Mouse (Mus musculus): ENCODE measurements around the gene Layn. TPM values are rescaled to one million over a fixed set of nuclear protein-coding genes. Genes with fewer than 3 reads are reported as not detected.
A peak's percentile ranks its signal among the peaks of the same experiment; 100 is the strongest.

Gene Layn
- total RNA-seq, 2 experiments from 2014 or later = 4.1 to 5.7 TPM

DNA sequence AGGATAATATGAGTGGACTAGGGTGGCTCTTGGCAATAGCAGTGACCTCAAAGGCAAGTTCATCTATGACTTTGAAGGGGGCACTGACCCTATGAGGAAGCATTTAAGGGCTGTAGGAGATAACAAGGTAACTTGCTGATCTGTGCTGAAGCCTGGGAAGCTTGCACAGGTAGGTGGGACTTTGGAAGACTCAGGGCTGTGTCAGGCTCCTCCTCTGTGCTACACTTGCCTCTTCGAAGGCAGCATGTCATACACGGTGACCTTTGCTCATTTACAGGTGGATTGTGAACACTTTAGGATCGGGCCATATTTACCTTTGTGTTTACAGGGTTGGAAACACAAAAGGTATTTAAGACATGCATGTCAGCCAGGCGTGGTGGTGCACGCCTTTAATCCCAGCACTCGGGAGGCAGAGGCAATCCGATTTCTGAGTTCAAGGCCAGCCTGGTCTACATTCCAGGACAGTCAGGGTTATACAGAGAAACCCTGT lies 35.4 kb downstream of the Layn start:
- no peak for DNase-seq (ENCODE audit: low spot score in 2 of 2)
- intact Hi-C loops (cut with DNase I) = no loop called here

GRCm38 (mm10) chr9:51032785-51033529 lies 43.9 kb downstream of the Layn start:
- no peak for DNase-seq (ENCODE audit: low spot score in 2 of 2)
- intact Hi-C loops (cut with DNase I) = no loop called here

GRCm38 (mm10) chr9:51032291-51032690 lies 44.6 kb downstream of the Layn start:
- intact Hi-C loops (cut with DNase I) = no loop called here

DNA sequence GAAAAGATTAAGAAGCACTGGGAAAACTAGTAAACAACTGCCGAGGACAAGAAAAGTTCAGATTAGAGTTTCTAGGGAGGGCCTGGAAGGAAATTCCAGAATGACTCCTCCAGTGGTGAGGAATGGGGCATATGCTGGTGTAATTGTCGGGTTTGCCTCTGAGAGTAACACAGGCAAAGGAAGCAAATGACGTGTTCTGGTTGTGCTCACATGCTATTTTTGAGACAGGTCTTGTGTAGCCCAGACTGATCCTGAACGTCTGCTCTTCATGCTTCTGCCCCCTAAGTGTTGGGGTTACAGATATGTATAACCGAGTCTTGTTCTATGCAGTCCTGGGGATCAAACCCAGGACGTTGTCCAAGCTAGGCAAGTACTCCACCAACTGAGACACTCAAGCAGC lies 45.3 kb downstream of the Layn start:
- DNase-seq (ENCODE audit: low spot score in 2 of 2) = no peak
- intact Hi-C loops (cut with DNase I) = no loop called here

More at GRCm38 (mm10) chr9:51032291-51032690, 44.6 kb downstream of the Layn start:
- DNase-seq (ENCODE audit: low spot score in 2 of 2) = no peak

GRCm38 (mm10) chr9:51030147-51030546 lies 46.7 kb downstream of the Layn start:
- DNase-seq (ENCODE audit: low spot score in 2 of 2) = no peak
- intact Hi-C loops (cut with DNase I) = no loop called here

GRCm38 (mm10) chr9:51026952-51027351 lies 49.9 kb downstream of the Layn start:
- intact Hi-C loops (cut with DNase I) = no loop called here
- no peak for DNase-seq (ENCODE audit: low spot score in 2 of 2)

DNA sequence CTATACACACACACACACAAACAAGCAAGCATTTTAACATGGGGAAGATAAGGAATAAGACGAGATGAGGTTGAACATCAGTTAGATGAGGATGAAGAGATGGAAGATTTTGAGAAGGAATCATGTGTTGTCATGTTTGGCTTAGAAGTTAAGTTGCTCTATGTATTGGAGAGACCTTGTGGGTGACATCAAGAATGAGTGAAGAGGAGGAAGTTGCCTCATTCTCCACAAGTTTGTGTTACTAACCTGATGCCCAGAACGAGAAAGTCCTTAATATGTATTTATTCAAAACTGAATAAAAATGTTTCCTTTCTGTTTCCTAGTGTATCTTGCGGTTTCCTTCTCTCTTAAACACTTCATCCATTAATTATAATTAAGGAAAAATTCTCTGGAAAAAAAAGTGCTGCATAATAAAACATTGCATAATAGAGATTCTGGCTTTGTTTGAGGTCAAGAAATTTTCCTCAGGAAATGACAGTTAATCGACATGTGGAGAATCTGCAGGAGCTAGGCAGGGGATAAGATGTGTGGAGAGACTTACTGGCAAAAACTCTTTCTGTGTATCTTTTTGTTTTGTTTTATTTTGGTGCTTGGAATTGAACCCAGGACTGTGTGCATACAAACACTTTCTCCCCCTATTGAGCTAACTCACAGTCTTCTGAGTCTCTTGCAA lies 55.6 kb downstream of the Layn start:
- no peak for DNase-seq (ENCODE audit: low spot score in 2 of 2)
- intact Hi-C loops (cut with DNase I) = no loop called here

DNA sequence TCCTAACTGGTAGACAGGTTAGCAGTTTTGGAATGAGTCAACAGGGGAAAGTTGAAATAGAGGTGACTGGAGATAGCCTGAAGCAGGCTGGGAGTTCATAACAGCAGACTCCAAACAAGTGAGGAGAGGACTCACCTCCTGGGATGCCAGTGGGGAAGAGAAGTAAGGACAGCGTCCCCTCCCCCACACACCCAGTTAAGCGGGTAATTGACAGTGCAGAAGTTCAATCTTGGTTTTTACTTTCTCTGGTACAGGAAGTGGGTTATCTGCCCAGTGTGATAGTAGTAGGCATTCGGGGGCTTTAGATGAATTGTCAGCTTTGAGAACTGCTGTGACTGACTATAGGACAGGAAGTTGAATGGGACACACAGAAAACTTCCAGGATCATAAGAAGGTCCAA lies 56.5 kb downstream of the Layn start:
- intact Hi-C loops (cut with DNase I) = no loop called here
- DNase-seq (ENCODE audit: low spot score in 2 of 2) = no peak

- intact Hi-C loops (cut with DNase I) = no loop called here
- no peak for DNase-seq (ENCODE audit: low spot score in 2 of 2)
These were observed 57.2 kb downstream of the Layn start for GRCm38 (mm10) chr9:51019670-51020069.

DNA sequence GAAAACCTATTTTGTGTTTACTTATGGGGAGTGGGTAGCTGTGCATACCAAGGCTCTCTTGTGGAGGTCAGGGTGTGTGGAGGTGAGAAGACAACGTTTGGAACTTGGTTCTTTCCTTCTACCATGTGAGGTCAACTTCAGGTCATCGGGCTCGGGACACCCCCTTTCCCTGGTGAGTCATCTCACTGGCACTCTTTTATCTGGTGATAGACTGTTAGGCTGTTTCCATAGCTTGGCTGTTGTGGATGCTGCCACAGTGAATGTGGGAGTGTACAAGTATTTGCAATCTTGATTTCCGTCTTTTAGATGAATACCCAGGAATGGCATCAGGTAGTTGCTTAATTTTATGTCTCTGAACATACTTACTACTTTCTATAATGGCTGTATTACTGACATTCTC lies 61.2 kb downstream of the Layn start:
- intact Hi-C loops (cut with DNase I) = no loop called here
- no peak for DNase-seq (ENCODE audit: low spot score in 2 of 2)

- intact Hi-C loops (cut with DNase I) = no loop called here
- DNase-seq (ENCODE audit: low spot score in 2 of 2) = no peak
These were observed 63.2 kb downstream of the Layn start for GRCm38 (mm10) chr9:51013644-51014043.

- DNase-seq (ENCODE audit: low spot score in 2 of 2) = peak in 1 of 2 experiments; percentile 12
- intact Hi-C loops (cut with DNase I) = loop anchor here (2.0 to 5.0 kb wide), 3 partner anchors 128 to 161 kb away; no protein-coding TSS in a partner anchor
These were observed 67.3 kb downstream of the Layn start for GRCm38 (mm10) chr9:51009656-51009950.

DNA sequence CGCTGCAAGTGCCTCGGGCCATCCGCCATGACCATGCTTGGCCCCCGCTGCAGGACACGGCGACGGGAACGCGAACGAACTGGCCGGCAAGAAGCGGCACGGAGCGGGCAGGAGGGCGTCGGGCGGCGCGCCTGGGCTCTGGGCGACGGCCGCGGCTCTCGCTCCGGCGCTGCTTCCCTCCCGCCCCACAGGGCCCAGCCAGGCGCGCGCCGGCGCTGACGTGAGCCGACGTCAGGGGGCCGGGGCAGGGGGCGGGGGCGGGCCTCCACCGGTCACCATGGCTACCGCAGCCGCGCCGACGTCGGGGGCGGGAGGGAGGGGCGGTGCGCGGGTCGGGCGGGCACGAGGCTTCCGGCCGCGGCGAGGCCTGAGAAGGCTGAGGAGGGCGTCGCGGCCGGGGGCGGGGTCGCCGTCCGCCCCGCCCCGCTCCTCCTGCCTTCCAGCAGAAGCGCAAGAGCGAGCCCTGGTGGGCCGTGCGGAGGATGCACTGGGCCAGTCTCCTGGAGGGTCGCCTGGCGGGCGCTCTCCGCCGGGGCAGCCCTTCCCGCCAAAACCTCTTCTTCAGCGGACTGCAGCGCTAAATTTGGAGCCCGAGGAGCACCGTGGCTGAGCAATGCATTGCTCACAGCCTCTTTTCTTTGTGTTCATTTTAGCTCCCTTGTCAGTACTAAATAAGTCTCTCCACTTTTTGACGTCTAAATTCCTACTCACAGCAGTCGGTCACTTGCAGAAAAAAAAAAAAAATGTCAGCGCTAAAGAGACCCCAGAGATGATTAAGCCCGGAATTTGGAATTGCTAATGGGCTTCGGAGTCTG lies 67.8 kb downstream of the Layn start, which contains the start of gene Sik2:
Gene Sik2, minus strand, starts transcription at position 233 of the 815 bp plus-strand sequence.
- DNase-seq (ENCODE audit: low spot score in 2 of 2) = peak; percentile 80 to 90
- intact Hi-C loops (cut with DNase I) = loop anchor here (2.0 to 5.0 kb wide), 3 partner anchors 128 to 160 kb away; no protein-coding TSS in a partner anchor

DNA sequence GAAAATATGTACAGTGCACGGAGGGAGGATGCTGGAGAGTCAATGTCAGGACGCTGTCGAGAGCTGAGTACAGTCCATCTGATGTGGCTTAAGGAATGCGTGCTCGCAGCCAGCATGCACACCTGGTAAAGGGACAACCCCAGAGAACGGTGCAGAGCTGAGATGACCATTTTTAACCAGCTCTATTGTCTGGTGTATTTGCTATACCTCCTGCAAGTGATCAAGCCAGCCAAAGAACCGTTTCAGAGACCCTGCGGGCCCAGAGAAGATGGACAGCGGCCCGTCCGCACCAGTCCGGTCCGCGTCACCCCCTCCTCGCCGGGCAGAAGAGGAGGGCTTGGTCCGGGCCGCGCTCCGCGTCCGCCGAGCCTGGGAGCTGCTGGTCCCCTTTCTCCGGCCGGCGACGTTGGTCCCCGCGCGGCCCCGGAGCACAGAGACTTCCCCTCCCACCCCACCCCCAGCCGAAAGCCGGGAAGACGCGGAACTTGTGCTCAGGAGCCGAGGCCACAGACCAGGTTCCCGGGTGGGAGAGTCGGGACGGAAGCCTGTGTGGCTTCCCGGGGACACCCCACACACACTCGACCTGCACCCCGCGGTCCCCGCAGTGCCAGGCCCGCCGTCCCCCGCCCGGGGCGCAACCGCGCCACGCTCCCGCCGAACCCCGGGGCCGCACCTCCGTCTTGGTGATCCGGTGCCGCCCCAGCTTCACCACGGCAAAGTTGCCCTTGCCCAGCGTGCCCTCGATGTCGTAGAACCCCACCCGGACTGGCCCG lies 68.6 kb downstream of the Layn start:
- DNase-seq (ENCODE audit: low spot score in 2 of 2) = peak in 1 of 2 experiments; percentile 46
- intact Hi-C loops (cut with DNase I) = loop anchor here (2.0 to 5.0 kb wide), 3 partner anchors 129 to 159 kb away; no protein-coding TSS in a partner anchor

DNA sequence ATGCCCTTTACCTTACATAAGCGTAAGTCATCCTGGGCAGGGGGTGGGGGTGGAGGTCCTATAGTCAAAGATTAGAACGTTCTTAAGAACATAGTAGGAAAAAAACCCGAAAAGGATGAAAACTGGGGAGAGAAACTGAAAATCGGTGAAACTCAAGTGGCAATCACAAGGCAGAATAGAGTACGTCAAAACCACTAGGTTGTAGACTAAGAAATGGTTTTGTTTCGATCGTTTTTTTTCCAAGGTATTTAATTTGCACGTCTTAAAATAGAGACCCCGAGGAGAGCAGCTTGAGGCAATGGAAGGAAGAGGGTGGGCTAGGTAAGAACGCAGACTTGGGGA lies 69.2 kb downstream of the Layn start:
- no peak for DNase-seq (ENCODE audit: low spot score in 2 of 2)
- intact Hi-C loops (cut with DNase I) = loop anchor here (2.0 to 5.0 kb wide), 3 partner anchors 130 to 159 kb away; no protein-coding TSS in a partner anchor

- DNase-seq (ENCODE audit: low spot score in 2 of 2) = peak; percentile 39 to 53
- intact Hi-C loops (cut with DNase I) = loop anchor here (5.0 kb wide), 1 partner anchor 130 kb away; no protein-coding TSS in a partner anchor
These were observed 70.0 kb downstream of the Layn start for GRCm38 (mm10) chr9:51006846-51007245.
